Mouse (Mus musculus) frontal cortex, postnatal 25 days (tissue): Measurements from ENCODE around the gene Tex36.

Experiments used
- DNase-seq, 2 experiments: peaks; one replicate each; pipeline ENCODE4 v3.0.0; 2022; ENCODE audit warnings: low spot score in 2 of 2

Tex36 gene

GRCm38 (mm10) chr7:133591750-133592149 lies 10.2 kb downstream of the Tex36 start:
- DNase-seq, result no peak

- no peak for DNase-seq
Measured at GRCm38 (mm10) chr7:133583216-133583615, 18.7 kb downstream of the Tex36 start.

- peak in 1 of 2 experiments; percentile 4 for DNase-seq
Measured at GRCm38 (mm10) chr7:133580296-133580640, 21.7 kb downstream of the Tex36 start.

- peak; percentile 6 to 15 for DNase-seq
Measured at GRCm38 (mm10) chr7:133579491-133580295, 22.3 kb downstream of the Tex36 start.

GRCm38 (mm10) chr7:133576825-133577224 lies 25.1 kb downstream of the Tex36 start:
- no peak for DNase-seq

- no peak for DNase-seq
Measured at GRCm38 (mm10) chr7:133576281-133576680, 25.7 kb downstream of the Tex36 start.

- no peak for DNase-seq
Measured at GRCm38 (mm10) chr7:133571927-133572326, 30.0 kb downstream of the Tex36 start.

- no peak for DNase-seq
Measured at GRCm38 (mm10) chr7:133569194-133569880, 32.6 kb downstream of the Tex36 start.

GRCm38 (mm10) chr7:133564600-133564999 lies 37.4 kb downstream of the Tex36 start:
- DNase-seq, result no peak

- no peak for DNase-seq
Measured at GRCm38 (mm10) chr7:133563175-133563824, 38.7 kb downstream of the Tex36 start.

GRCm38 (mm10) chr7:133555786-133556492 lies 46.0 kb downstream of the Tex36 start:
- no peak for DNase-seq

GRCm38 (mm10) chr7:133552306-133552991 lies 49.5 kb downstream of the Tex36 start:
- DNase-seq, result no peak

- DNase-seq, result no peak
Measured at GRCm38 (mm10) chr7:133551000-133551399, 51.0 kb downstream of the Tex36 start.

GRCm38 (mm10) chr7:133548434-133548833 lies 53.5 kb downstream of the Tex36 start:
- no peak for DNase-seq

- no peak for DNase-seq
Measured at GRCm38 (mm10) chr7:133545631-133546030, 56.3 kb downstream of the Tex36 start.

- no peak for DNase-seq
Measured at GRCm38 (mm10) chr7:133544966-133545365, 57.0 kb downstream of the Tex36 start.

- DNase-seq, result no peak
Measured at GRCm38 (mm10) chr7:133543131-133543530, 58.8 kb downstream of the Tex36 start.

- no peak for DNase-seq
Measured at GRCm38 (mm10) chr7:133537366-133537765, 64.6 kb downstream of the Tex36 start.
